Mouse (Mus musculus): Measurements from ENCODE around the gene Slc35g3. TPM values are rescaled to one million over a fixed set of nuclear protein-coding genes. Genes with fewer than 3 reads are reported as not detected.
"Not testable (repeated sequence)": the region's sequence is repeated elsewhere in the genome, so short reads cannot be mapped to it uniquely, and the experiment has no call there.

The Slc35g3 gene
- polyA plus RNA-seq, 1 experiment from 2014 or later = not detected

- Histone ChIP-seq H3K27ac (ENCODE audit: low read depth, low read length) (no peak overlapping the region), H3K9ac (replicated peaks; ENCODE audit: low read depth, low read length) (no peak overlapping the region), H3K4me1 (ENCODE audit: control insufficient read depth, insufficient read depth, low read length) (peaks cover 37% of the 10 kb centered on the region)
Measured at GRCm38 (mm10) chr11:69752686-69753085, 9.1 kb downstream of the Slc35g3 start.

GRCm38 (mm10) chr11:69751635-69752034 is 10.1 kb downstream of the Slc35g3 start:
- 83% methylated on average over 3 of the region's 3 CpGs for WGBS

More at GRCm38 (mm10) chr11:69752686-69753085, 9.1 kb downstream of the Slc35g3 start:
- Histone ChIP-seq H3K4me2 (ENCODE audit: low read depth, low read length) (no peak overlapping the region), H3K36me3 (ENCODE audit: control insufficient read depth, insufficient read depth, low read length) (no peaks in the 10 kb centered on the region), H3K4me3 (ENCODE audit: low read depth, low read length) (no peak overlapping the region), H3K9me3 (ENCODE audit: control insufficient read depth, low read length) (no peaks in the 10 kb centered on the region), H3K27me3 (ENCODE audit: control insufficient read depth, insufficient read depth, low read length) (no peaks in the 10 kb centered on the region)
- ATAC-seq (ENCODE audit: low read depth) = no peak

DNA sequence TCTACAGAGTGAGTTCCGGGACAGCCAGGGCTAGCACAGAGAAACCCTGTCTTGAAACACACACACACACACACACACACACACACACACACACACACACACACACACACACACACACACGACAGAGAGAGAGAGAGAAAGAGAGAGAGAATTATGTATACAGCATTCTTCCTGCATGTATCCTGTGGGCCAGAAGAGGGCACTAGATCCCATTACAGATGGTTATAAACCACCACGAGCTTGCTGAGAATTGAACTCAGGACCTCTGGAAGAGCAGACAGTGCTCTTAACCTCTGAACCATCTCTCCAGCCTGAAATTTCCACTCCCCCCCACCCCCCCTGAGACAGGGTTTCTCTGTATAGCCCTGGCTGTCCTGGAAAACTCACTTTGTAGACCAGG is 30.4 kb downstream of the Slc35g3 start:
- 72% methylated on average over 3 of the region's 3 CpGs for WGBS

More at GRCm38 (mm10) chr11:69751635-69752034, 10.1 kb downstream of the Slc35g3 start:
- H3K9me3 ChIP-seq (ENCODE audit: control insufficient read depth, low read length) = no peaks in the 10 kb centered on the region
- no peak overlapping the region for H3K9ac ChIP-seq (replicated peaks; ENCODE audit: low read depth, low read length)
- no peak overlapping the region for H3K4me3 ChIP-seq (ENCODE audit: low read depth, low read length)
- H3K27me3 ChIP-seq (ENCODE audit: control insufficient read depth, insufficient read depth, low read length) = no peaks in the 10 kb centered on the region
- H3K27ac ChIP-seq (ENCODE audit: low read depth, low read length) = no peak overlapping the region
- H3K4me1 ChIP-seq (ENCODE audit: control insufficient read depth, insufficient read depth, low read length) = peaks cover 27% of the 10 kb centered on the region
- H3K36me3 ChIP-seq (ENCODE audit: control insufficient read depth, insufficient read depth, low read length) = peaks cover 6% of the 10 kb centered on the region
- no peak for ATAC-seq (ENCODE audit: low read depth)
- no peak overlapping the region for H3K4me2 ChIP-seq (ENCODE audit: low read depth, low read length)

GRCm38 (mm10) chr11:69729063-69729462 is 32.7 kb downstream of the Slc35g3 start:
- no peaks in the 10 kb centered on the region for H3K4me1 ChIP-seq (ENCODE audit: control insufficient read depth, insufficient read depth, low read length)

More for the DNA sequence above, 30.4 kb downstream of the Slc35g3 start:
- H3K9me3 ChIP-seq (ENCODE audit: control insufficient read depth, low read length); H3K4me1 ChIP-seq (ENCODE audit: control insufficient read depth, insufficient read depth, low read length); ATAC-seq (ENCODE audit: low read depth); H3K4me2 ChIP-seq (ENCODE audit: low read depth, low read length); H3K27me3 ChIP-seq (ENCODE audit: control insufficient read depth, insufficient read depth, low read length); H3K4me3 ChIP-seq (ENCODE audit: low read depth, low read length); H3K9ac ChIP-seq (replicated peaks; ENCODE audit: low read depth, low read length); H3K27ac ChIP-seq (ENCODE audit: low read depth, low read length): not testable (repeated sequence)
- peaks cover 25% of the 10 kb centered on the region for H3K36me3 ChIP-seq (ENCODE audit: control insufficient read depth, insufficient read depth, low read length)

GRCm38 (mm10) chr11:69725951-69726350 is 35.8 kb downstream of the Slc35g3 start:
- Histone ChIP-seq H3K9me3 (ENCODE audit: control insufficient read depth, low read length) (no peaks in the 10 kb centered on the region), H3K4me3 (ENCODE audit: low read depth, low read length) (no peak overlapping the region)
- WGBS = 39% methylated on average over 5 of the region's 5 CpGs

More at GRCm38 (mm10) chr11:69729063-69729462, 32.7 kb downstream of the Slc35g3 start:
- 27% methylated on average over 3 of the region's 3 CpGs for WGBS
- Histone ChIP-seq H3K27ac (ENCODE audit: low read depth, low read length) (no peak overlapping the region), H3K9me3 (ENCODE audit: control insufficient read depth, low read length) (no peaks in the 10 kb centered on the region), H3K9ac (replicated peaks; ENCODE audit: low read depth, low read length) (no peak overlapping the region), H3K27me3 (ENCODE audit: control insufficient read depth, insufficient read depth, low read length) (no peaks in the 10 kb centered on the region), H3K4me3 (ENCODE audit: low read depth, low read length) (no peak overlapping the region), H3K4me2 (ENCODE audit: low read depth, low read length) (no peak overlapping the region), H3K36me3 (ENCODE audit: control insufficient read depth, insufficient read depth, low read length) (peaks cover 2% of the 10 kb centered on the region)
- no peak for ATAC-seq (ENCODE audit: low read depth)

DNA sequence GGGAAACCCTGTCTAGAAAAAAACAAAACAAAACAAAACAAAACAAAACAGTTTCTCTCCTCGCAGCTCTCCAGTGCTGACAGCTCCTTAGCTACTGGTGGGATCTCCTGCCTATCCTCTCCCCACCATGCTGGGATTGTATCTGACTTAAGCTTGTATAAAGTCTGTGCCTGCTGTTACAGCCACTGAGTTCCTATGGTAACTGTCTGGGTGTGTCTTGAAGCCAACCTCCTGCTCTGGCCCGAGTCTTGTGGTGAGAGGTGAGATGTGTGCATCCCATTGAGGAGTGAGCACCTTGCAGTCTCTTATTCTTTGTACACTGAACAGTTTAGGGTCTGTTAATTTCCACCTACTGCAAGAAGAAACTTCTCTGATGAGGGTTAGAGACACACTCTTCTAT is 38.7 kb downstream of the Slc35g3 start:
- H3K4me2 ChIP-seq (ENCODE audit: low read depth, low read length) = no peak overlapping the region
- WGBS = 63% methylated on average over 2 of the region's 2 CpGs
- no peak for ATAC-seq (ENCODE audit: low read depth)
- H3K27ac ChIP-seq (ENCODE audit: low read depth, low read length) = no peak overlapping the region
- H3K36me3 ChIP-seq (ENCODE audit: control insufficient read depth, insufficient read depth, low read length) = no peaks in the 10 kb centered on the region
- no peak overlapping the region for H3K4me3 ChIP-seq (ENCODE audit: low read depth, low read length)
- no peaks in the 10 kb centered on the region for H3K4me1 ChIP-seq (ENCODE audit: control insufficient read depth, insufficient read depth, low read length)
- H3K27me3 ChIP-seq (ENCODE audit: control insufficient read depth, insufficient read depth, low read length) = no peaks in the 10 kb centered on the region
- H3K9ac ChIP-seq (replicated peaks; ENCODE audit: low read depth, low read length) = no peak overlapping the region
- H3K9me3 ChIP-seq (ENCODE audit: control insufficient read depth, low read length) = no peaks in the 10 kb centered on the region

More at GRCm38 (mm10) chr11:69725951-69726350, 35.8 kb downstream of the Slc35g3 start:
- ATAC-seq (ENCODE audit: low read depth) = no peak
- no peak overlapping the region for H3K27ac ChIP-seq (ENCODE audit: low read depth, low read length)
- H3K4me2 ChIP-seq (ENCODE audit: low read depth, low read length) = no peak overlapping the region
- no peaks in the 10 kb centered on the region for H3K4me1 ChIP-seq (ENCODE audit: control insufficient read depth, insufficient read depth, low read length)
- H3K36me3 ChIP-seq (ENCODE audit: control insufficient read depth, insufficient read depth, low read length) = no peaks in the 10 kb centered on the region
- H3K9ac ChIP-seq (replicated peaks; ENCODE audit: low read depth, low read length) = no peak overlapping the region
- H3K27me3 ChIP-seq (ENCODE audit: control insufficient read depth, insufficient read depth, low read length) = no peaks in the 10 kb centered on the region

- no peak for ATAC-seq (ENCODE audit: low read depth)
- H3K4me1 ChIP-seq (ENCODE audit: control insufficient read depth, insufficient read depth, low read length) = no peaks in the 10 kb centered on the region
- no peaks in the 10 kb centered on the region for H3K36me3 ChIP-seq (ENCODE audit: control insufficient read depth, insufficient read depth, low read length)
- no peak overlapping the region for H3K4me2 ChIP-seq (ENCODE audit: low read depth, low read length)
- WGBS = 87% methylated on average over 6 of the region's 6 CpGs
- no peak overlapping the region for H3K27ac ChIP-seq (ENCODE audit: low read depth, low read length)
- H3K4me3 ChIP-seq (ENCODE audit: low read depth, low read length) = no peak overlapping the region
- no peak overlapping the region for H3K9ac ChIP-seq (replicated peaks; ENCODE audit: low read depth, low read length)
- no peaks in the 10 kb centered on the region for H3K9me3 ChIP-seq (ENCODE audit: control insufficient read depth, low read length)
- H3K27me3 ChIP-seq (ENCODE audit: control insufficient read depth, insufficient read depth, low read length) = no peaks in the 10 kb centered on the region
Measured at GRCm38 (mm10) chr11:69720852-69721251, 40.9 kb downstream of the Slc35g3 start.

DNA sequence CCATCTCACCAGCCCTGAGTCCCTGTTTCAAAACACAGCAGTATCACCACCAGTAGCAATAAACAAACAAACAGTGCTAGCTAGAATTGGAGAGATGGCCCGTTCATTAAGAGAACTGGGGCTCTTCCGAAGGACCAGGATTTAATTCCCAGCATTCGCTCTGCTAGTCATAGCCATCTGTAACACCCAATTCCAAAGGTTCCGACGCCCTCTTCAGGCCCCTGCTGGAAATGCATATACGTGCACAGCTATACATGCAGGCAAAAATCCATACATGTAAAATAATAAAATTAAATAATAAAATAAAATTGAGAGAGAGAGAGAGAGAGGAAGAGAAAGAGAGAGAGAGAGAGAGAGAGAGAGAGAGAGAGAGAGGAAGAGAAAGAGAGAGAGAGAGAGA is 42.3 kb downstream of the Slc35g3 start:
- no peak overlapping the region for H3K9ac ChIP-seq (replicated peaks; ENCODE audit: low read depth, low read length)
- H3K9me3 ChIP-seq (ENCODE audit: control insufficient read depth, low read length) = no peaks in the 10 kb centered on the region
- ATAC-seq (ENCODE audit: low read depth) = no peak
- H3K36me3 ChIP-seq (ENCODE audit: control insufficient read depth, insufficient read depth, low read length) = no peaks in the 10 kb centered on the region
- H3K27ac ChIP-seq (ENCODE audit: low read depth, low read length) = no peak overlapping the region
- no peak overlapping the region for H3K4me3 ChIP-seq (ENCODE audit: low read depth, low read length)
- WGBS = 73% methylated on average over 6 of the region's 6 CpGs
- H3K27me3 ChIP-seq (ENCODE audit: control insufficient read depth, insufficient read depth, low read length) = no peaks in the 10 kb centered on the region
- H3K4me1 ChIP-seq (ENCODE audit: control insufficient read depth, insufficient read depth, low read length) = no peaks in the 10 kb centered on the region
- H3K4me2 ChIP-seq (ENCODE audit: low read depth, low read length) = no peak overlapping the region

DNA sequence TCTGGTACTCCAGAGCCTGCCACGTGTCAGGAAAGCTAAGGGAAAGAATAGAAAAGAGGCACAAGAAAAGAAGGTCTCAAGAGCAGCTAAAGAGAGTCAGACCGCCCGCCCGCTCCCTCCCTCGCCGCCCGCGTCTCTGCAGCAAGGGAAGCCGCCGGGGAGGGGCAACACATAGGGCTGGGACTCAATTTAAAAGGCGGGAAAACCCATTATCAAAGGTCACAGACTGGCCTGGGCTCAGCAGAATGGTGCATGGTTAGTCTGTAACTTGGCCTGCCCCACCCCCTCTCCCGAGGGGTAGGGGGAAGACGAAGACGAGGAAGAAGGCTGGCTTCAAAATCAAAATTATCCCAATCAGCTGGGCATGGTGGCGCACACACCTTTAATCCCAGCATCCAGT is 43.1 kb downstream of the Slc35g3 start:
- H3K4me1 ChIP-seq (ENCODE audit: control insufficient read depth, insufficient read depth, low read length) = no peaks in the 10 kb centered on the region
- WGBS = 33% methylated on average over 15 of the region's 15 CpGs
- H3K4me3 ChIP-seq (ENCODE audit: low read depth, low read length) = no peak overlapping the region
- no peaks in the 10 kb centered on the region for H3K9me3 ChIP-seq (ENCODE audit: control insufficient read depth, low read length)
- ATAC-seq (ENCODE audit: low read depth) = no peak
- no peaks in the 10 kb centered on the region for H3K27me3 ChIP-seq (ENCODE audit: control insufficient read depth, insufficient read depth, low read length)
- no peaks in the 10 kb centered on the region for H3K36me3 ChIP-seq (ENCODE audit: control insufficient read depth, insufficient read depth, low read length)
- no peak overlapping the region for H3K4me2 ChIP-seq (ENCODE audit: low read depth, low read length)
- no peak overlapping the region for H3K27ac ChIP-seq (ENCODE audit: low read depth, low read length)
- H3K9ac ChIP-seq (replicated peaks; ENCODE audit: low read depth, low read length) = no peak overlapping the region
